In genomic region chr4:148591637-148592380, GRCm38 (mm10) we compare ENCODE assay signal across 8 mouse cellular contexts. TPM values are rescaled to one million over a fixed set of nuclear protein-coding genes. Genes with fewer than 3 reads are reported as not detected.
DNase-seq lines count a peak whose midpoint lies in the region; ATAC-seq lines count a peak whose summit lies in the region.

No protein-coding gene starts in this region.

- H3K4me2 ChIP-seq in forebrain, embryonic 15.5 days (replicated peaks): peak overlapping the region; percentile 76
- H3K4me2 ChIP-seq in liver, embryonic 13.5 days: peak overlapping the region; percentile 96

- DNase-seq in heart, adult 11 months: peak; percentile 93
- DNase-seq in heart, adult 9 months (ENCODE audit: low spot score in 2 of 2): no peak
- peak; percentile 28 for DNase-seq in thymus, postnatal 0 days (ENCODE audit: low spot score)
- no peak for DNase-seq in thymus, postnatal 25 days
- DNase-seq in liver, embryonic 13.5 days: no peak
- DNase-seq in retina, embryonic 14.5 days (ENCODE audit: low spot score): peak; percentile 34

- no peaks in the 10 kb centered on the region for H3K9me3 ChIP-seq in forebrain, embryonic 15.5 days
- H3K9me3 ChIP-seq in liver, embryonic 13.5 days (replicated peaks): no peaks in the 10 kb centered on the region

- H3K9ac ChIP-seq in forebrain, embryonic 15.5 days (replicated peaks): peak overlapping the region; percentile 78
- peak overlapping the region; percentile 92 for H3K9ac ChIP-seq in liver, embryonic 13.5 days

- H3K36me3 ChIP-seq in forebrain, embryonic 15.5 days: peaks cover 33% of the 10 kb centered on the region
- H3K36me3 ChIP-seq in liver, embryonic 13.5 days: peaks cover 44% of the 10 kb centered on the region

- WGBS in forebrain, embryonic 15.5 days: under 1% methylated on average over 53 of the region's 53 CpGs
- WGBS in liver, embryonic 13.5 days (ENCODE audit: insufficient replicate concordance): under 1% methylated on average over 51 of the region's 53 CpGs

- peak; percentile 38 for ATAC-seq in forebrain, embryonic 15.5 days (replicated peaks)
- ATAC-seq in liver, embryonic 13.5 days (ENCODE audit: low read depth): peak; percentile 44
- ATAC-seq in inflammation-experienced regulatory T-cells, adult 6 months: no peak

- peak overlapping the region; percentile 92 for H3K4me3 ChIP-seq in forebrain, embryonic 15.5 days
- peak overlapping the region; percentile 93 for H3K4me3 ChIP-seq in liver, embryonic 13.5 days (replicated peaks)

- no peaks in the 10 kb centered on the region for H3K27me3 ChIP-seq in forebrain, embryonic 15.5 days
- H3K27me3 ChIP-seq in liver, embryonic 13.5 days: no peaks in the 10 kb centered on the region

- peaks cover 37% of the 10 kb centered on the region for H3K4me1 ChIP-seq in forebrain, embryonic 15.5 days
- H3K4me1 ChIP-seq in liver, embryonic 13.5 days (replicated peaks): peaks cover 43% of the 10 kb centered on the region

- H3K27ac ChIP-seq in forebrain, embryonic 15.5 days (replicated peaks): peak overlapping the region; percentile 90
- peak overlapping the region; percentile 79 for H3K27ac ChIP-seq in liver, embryonic 13.5 days

RNA-seq across cellular contexts. Expression of gene Srm, which starts 0.5 kb away (rescaled TPM):
- polyA plus RNA-seq in thymus, postnatal 0 days (2015; fragmentation: Nextera tagmentation; extraction: Ambion mirVana): 163 and 181 TPM in 2 replicates
- 178 and 180 TPM in 2 replicates for polyA plus RNA-seq in forebrain, embryonic 15.5 days (2015; fragmentation: Nextera tagmentation; extraction: Ambion mirVana)
- 235 and 259 TPM in 2 replicates for polyA plus RNA-seq in liver, embryonic 13.5 days (2015; fragmentation: Nextera tagmentation; extraction: Ambion mirVana)
- 1 to 10 TPM; 4.7 to 5.2 (median 4.8) TPM for polyA plus RNA-seq in inflammation-experienced regulatory T-cells, adult 6 months (2017; shearing (Covaris generic))

RNA-seq across cellular contexts. Expression of gene Masp2, which starts 10.5 kb away (rescaled TPM):
- 0.34 TPM in 1 of 2 replicates, not detected in the other for polyA plus RNA-seq in thymus, postnatal 0 days (2015; fragmentation: Nextera tagmentation; extraction: Ambion mirVana)
- 0.68 and 1.1 TPM in 2 replicates for polyA plus RNA-seq in forebrain, embryonic 15.5 days (2015; fragmentation: Nextera tagmentation; extraction: Ambion mirVana)
- 14.8 and 15.0 TPM in 2 replicates for polyA plus RNA-seq in liver, embryonic 13.5 days (2015; fragmentation: Nextera tagmentation; extraction: Ambion mirVana)
- polyA plus RNA-seq in inflammation-experienced regulatory T-cells, adult 6 months (2017; shearing (Covaris generic)): under 1 TPM in 1 of 3 experiments, not detected in 2; 0.63 TPM

RNA-seq across cellular contexts. Expression of gene Exosc10, which starts 33.6 kb away (rescaled TPM):
- 73.1 and 82.6 TPM in 2 replicates for polyA plus RNA-seq in thymus, postnatal 0 days (2015; fragmentation: Nextera tagmentation; extraction: Ambion mirVana)
- polyA plus RNA-seq in forebrain, embryonic 15.5 days (2015; fragmentation: Nextera tagmentation; extraction: Ambion mirVana): 93.1 and 97.5 TPM in 2 replicates
- 44.5 and 52.1 TPM in 2 replicates for polyA plus RNA-seq in liver, embryonic 13.5 days (2015; fragmentation: Nextera tagmentation; extraction: Ambion mirVana)
- polyA plus RNA-seq in inflammation-experienced regulatory T-cells, adult 6 months (2017; shearing (Covaris generic)): 100 to 1,000 TPM in 1 of 3 experiments, 10 to 100 TPM in 2; 63.8 to 103 (median 96.2) TPM

RNA-seq across cellular contexts. Expression of gene Tardbp, which starts 35.0 kb away (rescaled TPM):
- polyA plus RNA-seq in thymus, postnatal 0 days (2015; fragmentation: Nextera tagmentation; extraction: Ambion mirVana): 330 and 343 TPM in 2 replicates
- polyA plus RNA-seq in forebrain, embryonic 15.5 days (2015; fragmentation: Nextera tagmentation; extraction: Ambion mirVana): 272 and 274 TPM in 2 replicates
- polyA plus RNA-seq in liver, embryonic 13.5 days (2015; fragmentation: Nextera tagmentation; extraction: Ambion mirVana): 180 and 240 TPM in 2 replicates
- 100 to 1,000 TPM; 149 to 182 (median 164) TPM for polyA plus RNA-seq in inflammation-experienced regulatory T-cells, adult 6 months (2017; shearing (Covaris generic))

RNA-seq across cellular contexts. Expression of gene Gm572, which starts 51.3 kb away (rescaled TPM):
- polyA plus RNA-seq in thymus, postnatal 0 days (2015; fragmentation: Nextera tagmentation; extraction: Ambion mirVana): 0.09 TPM in 1 of 2 replicates, not detected in the other
- polyA plus RNA-seq in forebrain, embryonic 15.5 days (2015; fragmentation: Nextera tagmentation; extraction: Ambion mirVana): not detected in 2 replicates
- polyA plus RNA-seq in liver, embryonic 13.5 days (2015; fragmentation: Nextera tagmentation; extraction: Ambion mirVana): not detected in 2 replicates
- polyA plus RNA-seq in inflammation-experienced regulatory T-cells, adult 6 months (2017; shearing (Covaris generic)): not detected

Comparison
In these comparisons a context has a peak if more than half of its experiments do, and no peak if none do; other contexts are left out.
1. DNase-seq: peak in heart, adult 11 months (single experiment), thymus, postnatal 0 days (single experiment) and retina, embryonic 14.5 days (single experiment); none in heart, adult 9 months (0 of 2), thymus, postnatal 25 days (single experiment) and liver, embryonic 13.5 days (single experiment).
2. RNA of gene Srm, which starts 0.5 kb away (polyA plus RNA-seq): 235 to 259 TPM in liver, embryonic 13.5 days, 178 to 180 TPM in forebrain, embryonic 15.5 days and 163 to 181 TPM in thymus, postnatal 0 days; 4.7 to 5.2 TPM in inflammation-experienced regulatory T-cells, adult 6 months; every median in the first group is over 10 times any median in the second.